Mouse (Mus musculus) left cerebral cortex, postnatal 4 days (tissue): ENCODE results near the gene Vopp1. TPM values are rescaled to one million over a fixed set of nuclear protein-coding genes. Genes with fewer than 3 reads are reported as not detected.

Source experiments
- DNase-seq: peaks from one replicate; pipeline ENCODE4 v3.0.0-alpha.2; 2022
- intact Hi-C: fragments of 180-260 bp; cut with DNase I; formaldehyde crosslinking; loops from one replicate; pipeline ENCODE4 v1.15.1; 2025
- total RNA-seq, 2 experiments: library from RNA; stranded (reverse); gene quantifications; 2 replicates each; pipeline ENCODE4 v1.2.3; 2021

Gene Vopp1
- total RNA-seq, 2 experiments from 2014 or later, result 139 to 148 TPM

GRCm38 (mm10) chr6:57787376-57787775 lies 37.6 kb downstream of the Vopp1 start:
- intact Hi-C loops, result no loop called here
- DNase-seq, result no peak

- intact Hi-C loops, result no loop called here
- DNase-seq, result no peak
These were observed 40.7 kb downstream of the Vopp1 start for GRCm38 (mm10) chr6:57784251-57784650.

DNA sequence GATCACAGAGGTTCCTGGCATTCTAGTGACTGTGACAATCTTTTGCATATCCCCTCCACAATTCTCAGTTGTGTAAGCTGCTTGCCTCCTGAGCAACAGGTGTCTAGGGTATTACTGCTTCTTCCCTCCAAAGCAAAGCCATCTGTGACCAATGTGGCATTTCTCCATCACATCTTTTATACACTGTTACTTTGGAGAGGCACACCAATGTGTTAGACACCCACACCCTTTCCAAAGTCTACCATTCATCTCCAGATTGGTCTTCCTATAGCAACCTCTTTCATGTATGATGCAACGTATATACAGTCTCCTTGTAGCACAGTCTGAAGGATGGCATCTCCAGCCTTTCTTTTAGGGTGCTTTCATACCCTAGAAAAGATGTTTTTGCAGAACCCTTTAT lies 42.3 kb downstream of the Vopp1 start:
- intact Hi-C loops, result no loop called here
- no peak for DNase-seq

DNA sequence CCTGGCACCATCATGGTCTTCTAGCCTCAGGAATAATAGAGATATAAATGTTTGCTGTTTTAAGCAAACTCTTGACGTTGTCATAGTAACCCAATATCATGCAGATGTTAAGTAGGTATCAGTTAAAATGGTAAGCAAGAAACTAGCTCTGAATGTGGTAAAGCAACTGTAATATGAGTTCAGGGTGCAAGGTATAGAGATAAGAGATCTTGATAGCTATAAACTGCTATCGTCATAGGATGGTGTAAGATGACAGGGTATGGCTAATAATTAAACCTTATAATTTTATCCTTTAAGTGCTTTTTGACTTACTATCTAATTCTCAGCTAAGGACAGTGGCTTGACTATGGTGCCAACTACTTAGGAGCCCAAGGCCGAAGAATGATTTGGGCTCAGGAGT lies 44.6 kb downstream of the Vopp1 start:
- DNase-seq, result no peak
- intact Hi-C loops, result no loop called here

- intact Hi-C loops, result no loop called here
- no peak for DNase-seq
These were observed 51.2 kb downstream of the Vopp1 start for GRCm38 (mm10) chr6:57773792-57774191.

DNA sequence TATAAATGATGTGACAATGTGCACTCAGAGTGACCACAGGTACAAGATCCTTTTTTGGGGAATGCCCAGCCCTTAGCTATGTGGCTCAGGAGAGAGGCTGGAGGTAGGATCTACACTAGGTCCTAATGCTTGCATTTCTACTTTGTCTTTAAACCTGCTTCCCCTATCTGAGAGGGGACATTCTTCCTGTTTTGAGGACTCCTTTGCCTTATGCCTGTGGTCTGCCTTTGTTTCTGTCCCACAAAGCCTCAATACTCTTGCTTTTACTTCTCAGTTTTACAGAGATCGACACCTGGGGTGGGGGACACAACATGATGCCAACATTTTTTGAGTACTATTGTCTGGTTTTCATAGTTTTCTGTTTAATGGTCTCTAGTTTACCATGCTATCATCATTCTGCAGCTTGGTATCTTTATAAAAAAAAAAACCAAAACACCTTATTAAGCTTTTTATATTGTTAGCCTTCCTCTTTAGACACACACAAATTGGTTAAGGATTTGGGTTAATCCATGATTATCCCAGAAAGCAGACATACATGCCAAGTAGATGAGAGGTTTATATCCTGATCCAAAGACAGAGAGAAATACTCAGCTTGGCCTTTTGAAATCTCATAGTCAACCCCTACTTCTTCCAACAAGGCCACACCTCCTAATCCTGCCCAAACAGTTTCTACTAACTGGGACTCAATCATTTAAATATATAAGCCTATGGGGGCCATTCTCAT lies 54.3 kb downstream of the Vopp1 start:
- intact Hi-C loops, result no loop called here
- DNase-seq, result no peak

DNA sequence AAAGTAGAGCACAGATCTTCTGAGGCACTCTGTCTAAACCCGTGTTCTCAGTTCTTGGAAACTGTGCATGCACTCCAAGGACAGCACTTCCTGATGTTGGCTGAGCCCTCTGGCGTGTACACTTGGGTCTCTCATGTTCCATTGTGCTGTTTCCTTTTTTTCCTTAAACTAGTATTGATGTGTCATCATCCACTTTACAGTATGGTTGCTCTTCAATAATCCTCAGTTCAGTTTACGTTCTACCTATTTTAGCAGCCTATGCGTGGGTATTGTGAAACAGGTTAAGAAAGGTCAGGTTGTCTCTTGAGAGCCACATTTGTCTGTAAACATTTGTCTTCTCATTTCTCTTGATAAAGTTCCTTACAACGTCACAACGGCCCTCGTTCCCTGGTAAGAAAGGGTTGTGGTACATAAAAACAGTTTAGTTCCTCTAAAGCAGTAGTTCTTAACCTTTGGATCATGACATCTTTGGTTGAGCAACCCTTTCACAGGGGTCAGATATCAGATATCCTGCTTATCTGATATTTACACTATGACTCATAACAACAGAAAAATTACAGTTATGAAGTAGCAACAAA lies 55.9 kb downstream of the Vopp1 start:
- intact Hi-C loops, result no loop called here
- no peak for DNase-seq

- DNase-seq, result no peak
- intact Hi-C loops, result no loop called here
These were observed 57.7 kb downstream of the Vopp1 start for GRCm38 (mm10) chr6:57767112-57767868.

DNA sequence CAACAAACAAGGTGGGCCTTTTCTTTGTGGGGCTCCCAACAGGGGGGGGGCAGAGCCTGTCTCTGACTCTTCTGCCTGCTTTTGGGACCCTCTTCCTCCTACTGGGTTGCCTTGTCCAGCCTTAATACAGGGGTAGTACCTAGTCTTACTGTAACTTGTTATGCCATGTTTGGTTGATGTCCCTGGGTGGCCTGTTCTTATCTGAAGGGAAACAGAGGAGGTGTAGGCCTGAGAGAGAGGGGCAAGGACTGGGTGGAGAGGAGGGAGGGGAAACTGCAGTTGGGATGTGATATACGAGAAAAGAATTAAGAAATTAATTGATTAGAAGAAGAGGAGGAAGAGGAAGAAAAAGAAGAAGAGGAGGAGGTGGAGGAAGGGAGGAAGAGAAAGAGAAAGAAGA lies 58.7 kb downstream of the Vopp1 start:
- no peak for DNase-seq
- intact Hi-C loops, result no loop called here

GRCm38 (mm10) chr6:57765095-57765878 lies 59.7 kb downstream of the Vopp1 start:
- intact Hi-C loops, result no loop called here
- DNase-seq, result no peak

- intact Hi-C loops, result no loop called here
- DNase-seq, result no peak
These were observed 61.9 kb downstream of the Vopp1 start for GRCm38 (mm10) chr6:57763054-57763453.

- DNase-seq, result no peak
- intact Hi-C loops, result loop anchor here (2.0 kb wide), 1 partner anchor 23 kb away; no protein-coding TSS in a partner anchor
These were observed 70.8 kb downstream of the Vopp1 start for GRCm38 (mm10) chr6:57753962-57754759.

- intact Hi-C loops, result no loop called here
- no peak for DNase-seq
These were observed 79.2 kb downstream of the Vopp1 start for GRCm38 (mm10) chr6:57745748-57746129.

DNA sequence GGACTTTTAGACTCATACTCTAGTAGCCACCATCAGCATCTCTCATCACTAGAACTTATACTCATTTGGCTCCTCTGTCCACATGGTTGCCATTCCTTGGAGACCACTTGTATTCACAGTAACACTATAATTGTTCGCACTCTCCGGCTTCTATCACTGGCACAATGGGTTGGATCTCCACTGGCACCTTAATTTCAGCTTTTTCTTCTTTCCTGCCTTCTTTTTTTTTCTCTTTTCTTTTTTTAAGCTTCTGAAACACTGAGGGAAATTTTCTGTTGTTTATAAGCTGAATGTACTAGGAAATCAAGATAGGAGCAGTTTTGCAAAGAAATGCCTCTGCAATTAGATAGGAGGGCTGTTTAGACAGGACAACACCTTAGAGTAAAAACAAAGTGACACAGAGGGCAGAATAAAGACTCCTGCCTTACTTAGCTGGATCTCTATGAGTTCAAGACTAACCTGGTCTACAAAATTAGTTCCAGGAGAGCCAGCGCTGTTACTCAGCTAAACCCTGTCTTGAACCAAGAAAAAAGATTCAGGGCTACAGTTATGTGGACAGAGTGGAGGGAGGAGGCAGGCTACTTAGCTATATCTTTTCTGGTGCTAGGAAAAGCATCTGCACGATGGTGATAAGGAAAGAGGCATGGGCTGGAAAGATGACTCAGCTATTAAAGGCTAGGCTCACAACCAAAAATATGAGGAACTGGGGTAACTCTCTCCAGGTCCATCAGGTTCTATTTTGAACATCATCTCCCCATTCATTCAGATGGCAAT lies 79.8 kb downstream of the Vopp1 start:
- intact Hi-C loops, result no loop called here
- DNase-seq, result no peak

DNA sequence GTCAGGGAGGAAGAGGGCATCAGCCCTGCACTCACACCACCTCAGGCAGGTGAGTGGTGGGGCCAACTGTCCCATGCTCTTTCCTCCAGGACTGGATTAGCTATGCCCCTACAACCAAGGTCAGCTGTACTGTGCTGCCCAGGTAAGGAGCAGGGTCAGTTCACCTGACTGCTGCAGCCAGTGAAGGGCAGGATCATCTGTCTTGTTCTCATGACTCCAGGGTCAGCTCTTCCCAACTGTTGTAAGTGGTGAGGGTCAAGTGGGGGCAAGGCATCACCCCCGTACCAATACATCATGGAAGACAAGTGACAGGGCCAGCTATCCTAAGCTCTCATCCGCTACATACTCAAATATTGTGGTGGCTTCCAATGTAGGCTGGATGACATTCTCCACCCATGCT lies 80.8 kb downstream of the Vopp1 start:
- no peak for DNase-seq
- intact Hi-C loops, result no loop called here

- intact Hi-C loops, result no loop called here
- no peak for DNase-seq
These were observed 81.6 kb downstream of the Vopp1 start for GRCm38 (mm10) chr6:57743333-57743732.

GRCm38 (mm10) chr6:57742749-57743148 lies 82.2 kb downstream of the Vopp1 start:
- intact Hi-C loops, result no loop called here
- DNase-seq, result no peak

DNA sequence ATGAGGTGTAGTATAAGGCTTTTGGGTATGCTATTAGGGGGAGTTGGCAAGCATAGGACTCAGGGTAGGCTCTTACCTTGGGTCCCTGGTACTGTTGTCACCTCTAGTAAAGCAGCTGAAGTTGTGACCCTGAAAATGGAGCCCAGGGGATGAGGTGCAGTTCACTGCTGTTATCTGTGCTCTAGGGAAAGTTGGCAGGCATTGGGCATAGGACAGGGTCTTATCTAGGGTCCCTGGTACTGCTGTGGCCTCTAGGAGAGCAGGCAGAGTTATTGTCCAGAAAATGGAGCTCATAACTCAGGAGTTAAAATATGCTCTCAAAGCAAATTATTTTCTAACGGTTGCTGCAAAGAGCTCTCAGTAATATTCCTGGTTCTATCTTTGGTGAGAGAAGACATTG lies 103.6 kb downstream of the Vopp1 start:
- intact Hi-C loops, result no loop called here
- no peak for DNase-seq

DNA sequence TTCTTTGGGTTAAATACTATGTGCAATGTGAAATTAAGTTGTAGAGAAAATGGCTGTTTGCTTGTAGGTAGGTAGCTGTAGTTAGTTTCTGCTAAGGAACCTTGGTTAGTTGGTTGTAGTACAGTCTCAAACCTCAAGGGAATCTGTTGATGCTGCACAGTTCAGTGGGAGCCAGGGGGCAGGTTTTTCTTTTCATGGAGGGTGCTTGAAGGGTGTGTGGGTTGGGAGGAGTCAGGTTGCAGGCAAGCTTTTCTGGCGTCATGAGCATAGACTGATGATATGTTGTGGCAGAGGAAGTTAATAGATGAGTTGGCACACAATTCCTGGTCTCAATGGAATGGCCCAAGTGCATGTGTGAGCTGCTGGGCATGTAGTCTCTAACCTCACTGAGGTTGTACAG lies 113.2 kb downstream of the Vopp1 start:
- DNase-seq, result no peak
- intact Hi-C loops, result no loop called here

DNA sequence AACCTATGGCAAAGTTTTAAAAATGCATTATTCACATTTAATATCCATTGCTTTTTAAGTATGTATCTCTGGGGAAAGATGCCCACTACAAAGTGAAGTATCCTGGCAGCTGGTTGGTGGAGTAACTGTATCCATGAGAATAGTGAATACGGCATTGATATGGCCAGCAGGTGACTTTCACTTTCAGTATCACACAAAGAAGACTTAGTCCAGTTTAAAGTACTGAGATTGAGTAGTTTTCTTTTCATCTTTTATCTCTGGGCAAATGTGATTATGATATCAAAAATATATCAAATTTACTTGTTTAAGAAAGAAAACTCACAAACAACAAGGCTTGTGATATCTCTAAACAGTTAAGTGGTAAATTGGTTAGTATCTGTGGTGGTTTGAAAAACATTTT lies 118.2 kb downstream of the Vopp1 start:
- intact Hi-C loops, result loop anchor here (10.0 kb wide), 1 partner anchor 118 kb away; the partner anchor contains the start of gene Vopp1
- DNase-seq, result no peak
